Mouse (Mus musculus) heart, embryonic 14.5 days (tissue): ENCODE data around the gene Tex48. TPM values are rescaled to one million over a fixed set of nuclear protein-coding genes. Genes with fewer than 3 reads are reported as not detected.
A peak's percentile ranks its signal among the peaks of the same experiment; 100 is the strongest.

Experiments used
- ATAC-seq: fragments of 200-750 bp; cut with Nextera tagmentation; 2 replicates; pipeline ENCODE4 v1.8.0; 2017; ENCODE audit warnings: low read depth, moderate TSS enrichment; ENCODE audit not compliant: insufficient number of reproducible peaks, insufficient read depth, low FRiP score
- H3K27ac ChIP-seq, 2 experiments: fragments of 200-500 bp in 1 of 2; fragments of 300-500 bp in 1 of 2; sonication (generic) in 1 of 2; replicated peaks in 1 of 2; 2 replicates each; pipeline ENCODE4 v1.5.1; 2012 to 2014; ENCODE audit warnings: low read depth in 2 of 2, low read length in 2 of 2, control low read depth in 1 of 2, mild to moderate bottlenecking in 1 of 2, mixed read lengths in 1 of 2; ENCODE audit not compliant: control insufficient read depth in 1 of 2, insufficient read depth in 1 of 2
- H3K27me3 ChIP-seq: fragments of 300-500 bp; sonication (generic); 2 replicates; pipeline ENCODE4 v1.6.1; 2014; ENCODE audit warnings: mild to moderate bottlenecking, low read length, control low read depth; ENCODE audit not compliant: control insufficient read depth, insufficient read depth
- H3K36me3 ChIP-seq: fragments of 300-500 bp; sonication (generic); 2 replicates; pipeline ENCODE4 v1.6.1; 2014; ENCODE audit warnings: mild to moderate bottlenecking, control low read depth, low read length, mixed read lengths; ENCODE audit not compliant: control insufficient read depth, insufficient read depth
- H3K4me1 ChIP-seq, 2 experiments: fragments of 200-500 bp in 1 of 2; fragments of 300-500 bp in 1 of 2; sonication (generic) in 1 of 2; 2 replicates each; pipeline ENCODE4 v1.6.1; 2012 to 2014; ENCODE audit warnings: low read length in 2 of 2, control low read depth in 1 of 2, mixed read lengths in 1 of 2; ENCODE audit not compliant: control insufficient read depth in 2 of 2, insufficient read depth in 2 of 2
- H3K4me2 ChIP-seq: fragments of 300-500 bp; sonication (generic); 2 replicates; pipeline ENCODE4 v1.6.1; 2014; ENCODE audit warnings: mild to moderate bottlenecking, low read length
- H3K4me3 ChIP-seq, 2 experiments: fragments of 200-500 bp in 1 of 2; fragments of 300-500 bp in 1 of 2; sonication (generic) in 1 of 2; 2 replicates each; pipeline ENCODE4 v1.5.1; 2012 to 2014; ENCODE audit warnings: low read length in 2 of 2, mild to moderate bottlenecking in 2 of 2, control low read depth in 1 of 2, low read depth in 1 of 2, moderate library complexity in 1 of 2; ENCODE audit not compliant: control insufficient read depth in 1 of 2, insufficient read depth in 1 of 2
- H3K9ac ChIP-seq: fragments of 300-500 bp; sonication (generic); 2 replicates; pipeline ENCODE4 v1.6.1; 2014; ENCODE audit warnings: mild to moderate bottlenecking, low read length
- H3K9me3 ChIP-seq: fragments of 300-500 bp; sonication (generic); 2 replicates; pipeline ENCODE4 v1.6.1; 2016; ENCODE audit warnings: low read length, control low read depth; ENCODE audit not compliant: control insufficient read depth
- WGBS: fragments of 180-500 bp; shearing (Covaris S2); extraction: QIAGEN DNeasy Blood & Tissue Kit; methylation state at CpG from one replicate; pipeline ENCODE4 v1.1.7; 2014; 5-methylcytosine and 5-hydroxymethylcytosine counted together
- polyA plus RNA-seq: library from polyadenylated mRNA; unstranded; fragments of >200 nt; fragmentation: Nextera tagmentation; extraction: Ambion mirVana; gene quantifications from 2 replicates; pipeline ENCODE4 v1.2.1, GENCODE M21; 2014

The Tex48 gene
- polyA plus RNA-seq, 1 experiment from 2014 or later: not detected

- Histone ChIP-seq H3K9ac (peak overlapping the region; percentile 77), H3K27me3 (no peaks in the 10 kb centered on the region), H3K4me1 (peaks cover 26% of the 10 kb centered on the region in 2 experiments), H3K4me3 (peak overlapping the region; percentile 71 to 85), H3K27ac (peak overlapping the region in 1 of 2 experiments; percentile 39; a peak in 1 of 4 replicates), H3K9me3 (no peaks in the 10 kb centered on the region), H3K36me3 (peaks cover 7% of the 10 kb centered on the region; the same call in 1 of the 2 replicates), H3K4me2 (peak overlapping the region; percentile 74)
- 40% methylated on average over 9 of the region's 9 CpGs for WGBS
- no peak for ATAC-seq
These were observed 63.0 kb downstream of the Tex48 start for GRCm38 (mm10) chr4:63559127-63559697.

- Histone ChIP-seq H3K36me3 (peaks cover 13% of the 10 kb centered on the region; the same call in 1 of the 2 replicates), H3K4me3 (peak within 1 kb of the TSS; percentile 71 to 85), H3K9me3 (no peaks in the 10 kb centered on the region), H3K27ac (peak within 1 kb of the TSS; percentile 29 to 53; a peak in 2 of 4 replicates), H3K4me2 (peak within 1 kb of the TSS; percentile 74), H3K4me1 (peaks cover 26% of the 10 kb centered on the region in 2 experiments), H3K9ac (peak within 1 kb of the TSS; percentile 77), H3K27me3 (no peaks in the 10 kb centered on the region)
- ATAC-seq: peak; percentile 77
- WGBS: under 1% methylated on average over 65 of the region's 81 CpGs
These were observed 63.7 kb downstream of the Tex48 start, which contains the start of gene Tmem268 for GRCm38 (mm10) chr4:63558407-63559081. Gene Tmem268 (plus strand): TSS chr4:63558781.

- Histone ChIP-seq H3K9ac (peak overlapping the region; percentile 77; the same call in 1 of the 2 replicates), H3K36me3 (peaks cover 24% of the 10 kb centered on the region), H3K4me1 (peaks cover 26% of the 10 kb centered on the region in 2 experiments), H3K4me3 (peak overlapping the region in 1 of 2 experiments; percentile 71; a peak in 1 of 4 replicates), H3K9me3 (no peaks in the 10 kb centered on the region), H3K4me2 (peak overlapping the region; percentile 74), H3K27ac (peak overlapping the region; percentile 13 to 53; a peak in 2 of 4 replicates), H3K27me3 (no peaks in the 10 kb centered on the region)
- ATAC-seq: no peak
- 22% methylated on average over 16 of the region's 16 CpGs for WGBS
These were observed 64.8 kb downstream of the Tex48 start for GRCm38 (mm10) chr4:63557124-63558059.

Other genes with a start within 250 kb of the Tex48 start
- 1.9 and 2.2 TPM in 2 replicates for gene Akna, start 219.1 kb downstream of the Tex48 start, polyA plus RNA-seq
- 2.1 and 3.1 TPM in 2 replicates for gene Whrn, start 126.4 kb downstream of the Tex48 start, polyA plus RNA-seq
- gene Atp6v1g1, start 77.7 kb downstream of the Tex48 start, polyA plus RNA-seq: 213 and 216 TPM in 2 replicates
- gene Tmem268, start 63.6 kb downstream of the Tex48 start, polyA plus RNA-seq: 3.5 and 5.6 TPM in 2 replicates
- not detected in 2 replicates for gene Gm11213, start 17.2 kb downstream of the Tex48 start, polyA plus RNA-seq
- not detected in 2 replicates for gene Gm11214, start 41.0 kb upstream of the Tex48 start, polyA plus RNA-seq
- gene Tnfsf15, start 122.7 kb upstream of the Tex48 start, polyA plus RNA-seq: not detected in 2 replicates
- 0.05 and 0.13 TPM in 2 replicates for gene Tnfsf8, start 238.9 kb upstream of the Tex48 start, polyA plus RNA-seq